Mouse (Mus musculus) E14TG2a.4 (cell line): Measurements from ENCODE around the gene Tchh.
"Not testable (repeated sequence)": the region's sequence is repeated elsewhere in the genome, so short reads cannot be mapped to it uniquely, and the experiment has no call there.

Experiments
- CTCF ChIP-seq: conservative IDR thresholded peaks from 2 replicates; pipeline ENCODE4 v1.5.1; 2014; ENCODE audit warnings: low read length
- POU5F1 ChIP-seq: IDR thresholded peaks from 2 replicates; pipeline ENCODE4 v1.6.1; 2014; ENCODE audit warnings: low read length, borderline replicate concordance

DNA sequence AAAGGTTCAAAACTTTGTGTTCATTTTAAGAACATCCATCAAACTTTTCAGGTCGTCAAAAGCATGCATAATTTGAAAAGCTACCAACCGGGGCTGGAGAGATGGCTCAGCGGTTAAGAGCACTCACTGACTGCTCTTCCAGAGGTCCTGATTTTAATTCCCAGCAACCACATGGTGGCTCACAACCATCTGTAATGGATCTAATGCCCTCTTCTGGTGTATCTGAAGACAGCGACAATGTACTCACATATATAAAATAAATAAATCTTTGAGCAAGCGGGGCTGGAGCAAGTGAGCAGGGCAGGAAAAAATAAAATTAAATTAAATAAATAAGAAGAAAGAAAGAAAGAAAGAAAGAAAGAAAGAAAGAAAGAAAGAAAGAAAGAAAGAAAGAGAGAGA, 52.6 kb downstream of the Tchh start:
- not testable (repeated sequence) for TF ChIP-seq CTCF, POU5F1
